Mouse (Mus musculus): ENCODE measurements around the gene Akap13. TPM values are rescaled to one million over a fixed set of nuclear protein-coding genes. Genes with fewer than 3 reads are reported as not detected.

Gene Akap13
- polyA plus RNA-seq, 1 experiment from 2014 or later, result 48.5 TPM

GRCm38 (mm10) chr7:75715026-75715425 is 259.7 kb downstream of the Akap13 start:
- H3K9ac ChIP-seq, result no peak overlapping the region
- no peak for ATAC-seq (ENCODE audit: insufficient number of reproducible peaks, insufficient read depth, low FRiP score, low TSS enrichment)
- WGBS, result 96% methylated on average over 4 of the region's 4 CpGs
- no peaks in the 10 kb centered on the region for H3K27me3 ChIP-seq
- no peak overlapping the region for H3K27ac ChIP-seq
- peaks cover 7% of the 10 kb centered on the region for H3K36me3 ChIP-seq
- H3K4me2 ChIP-seq (replicated peaks), result no peak overlapping the region
- no peaks in the 10 kb centered on the region for H3K4me1 ChIP-seq
- no peaks in the 10 kb centered on the region for H3K9me3 ChIP-seq
- no peak overlapping the region for H3K4me3 ChIP-seq

GRCm38 (mm10) chr7:75715939-75716338 is 260.6 kb downstream of the Akap13 start:
- ATAC-seq (ENCODE audit: insufficient number of reproducible peaks, insufficient read depth, low FRiP score, low TSS enrichment), result no peak
- Histone ChIP-seq H3K27ac (no peak overlapping the region), H3K27me3 (no peaks in the 10 kb centered on the region), H3K4me1 (no peaks in the 10 kb centered on the region), H3K4me3 (no peak overlapping the region), H3K9me3 (no peaks in the 10 kb centered on the region), H3K36me3 (peaks cover 13% of the 10 kb centered on the region), H3K4me2 (replicated peaks) (no peak overlapping the region), H3K9ac (no peak overlapping the region)
- 61% methylated on average over 4 of the region's 4 CpGs for WGBS

GRCm38 (mm10) chr7:75717349-75717748 is 262.0 kb downstream of the Akap13 start:
- no peak overlapping the region for H3K4me2 ChIP-seq (replicated peaks)
- H3K9ac ChIP-seq, result no peak overlapping the region
- no peak for ATAC-seq (ENCODE audit: insufficient number of reproducible peaks, insufficient read depth, low FRiP score, low TSS enrichment)

GRCm38 (mm10) chr7:75721302-75721701 is 266.0 kb downstream of the Akap13 start:
- peaks cover 43% of the 10 kb centered on the region for H3K36me3 ChIP-seq
- H3K9ac ChIP-seq, result no peak overlapping the region
- no peaks in the 10 kb centered on the region for H3K27me3 ChIP-seq
- no peaks in the 10 kb centered on the region for H3K9me3 ChIP-seq
- WGBS, result 92% methylated on average over 4 of the region's 4 CpGs
- H3K4me3 ChIP-seq, result no peak overlapping the region
- no peak for ATAC-seq (ENCODE audit: insufficient number of reproducible peaks, insufficient read depth, low FRiP score, low TSS enrichment)
- no peaks in the 10 kb centered on the region for H3K4me1 ChIP-seq
- no peak overlapping the region for H3K4me2 ChIP-seq (replicated peaks)
- H3K27ac ChIP-seq, result no peak overlapping the region

More at GRCm38 (mm10) chr7:75717349-75717748, 262.0 kb downstream of the Akap13 start:
- Histone ChIP-seq H3K9me3 (no peaks in the 10 kb centered on the region), H3K27me3 (no peaks in the 10 kb centered on the region), H3K27ac (no peak overlapping the region), H3K4me1 (no peaks in the 10 kb centered on the region), H3K36me3 (peaks cover 19% of the 10 kb centered on the region), H3K4me3 (no peak overlapping the region)

- Histone ChIP-seq H3K4me3 (no peak overlapping the region), H3K9me3 (no peaks in the 10 kb centered on the region), H3K27ac (no peak overlapping the region), H3K4me1 (no peaks in the 10 kb centered on the region), H3K36me3 (peaks cover 63% of the 10 kb centered on the region), H3K4me2 (replicated peaks) (no peak overlapping the region), H3K27me3 (no peaks in the 10 kb centered on the region), H3K9ac (no peak overlapping the region)
- no peak for ATAC-seq (ENCODE audit: insufficient number of reproducible peaks, insufficient read depth, low FRiP score, low TSS enrichment)
- WGBS, result 88% methylated on average over 1 of the region's 1 CpGs
These were observed 268.7 kb downstream of the Akap13 start for GRCm38 (mm10) chr7:75724012-75724411.

GRCm38 (mm10) chr7:75725899-75726298 is 270.6 kb downstream of the Akap13 start:
- no peak overlapping the region for H3K9ac ChIP-seq
- peaks cover 67% of the 10 kb centered on the region for H3K36me3 ChIP-seq
- no peaks in the 10 kb centered on the region for H3K9me3 ChIP-seq
- no peak overlapping the region for H3K4me3 ChIP-seq
- WGBS, result 93% methylated on average over 6 of the region's 6 CpGs
- no peak overlapping the region for H3K27ac ChIP-seq
- no peaks in the 10 kb centered on the region for H3K4me1 ChIP-seq
- no peak for ATAC-seq (ENCODE audit: insufficient number of reproducible peaks, insufficient read depth, low FRiP score, low TSS enrichment)
- no peaks in the 10 kb centered on the region for H3K27me3 ChIP-seq
- no peak overlapping the region for H3K4me2 ChIP-seq (replicated peaks)

GRCm38 (mm10) chr7:75726867-75727266 is 271.5 kb downstream of the Akap13 start:
- ATAC-seq (ENCODE audit: insufficient number of reproducible peaks, insufficient read depth, low FRiP score, low TSS enrichment), result no peak
- 93% methylated on average over 9 of the region's 9 CpGs for WGBS
- Histone ChIP-seq H3K4me1 (no peaks in the 10 kb centered on the region), H3K9me3 (no peaks in the 10 kb centered on the region), H3K27ac (no peak overlapping the region), H3K36me3 (peaks cover 66% of the 10 kb centered on the region), H3K4me2 (replicated peaks) (no peak overlapping the region), H3K9ac (no peak overlapping the region), H3K4me3 (no peak overlapping the region), H3K27me3 (no peaks in the 10 kb centered on the region)

GRCm38 (mm10) chr7:75729652-75730051 is 274.3 kb downstream of the Akap13 start:
- Histone ChIP-seq H3K27me3 (no peaks in the 10 kb centered on the region), H3K9ac (no peak overlapping the region), H3K36me3 (peaks cover 61% of the 10 kb centered on the region), H3K9me3 (no peaks in the 10 kb centered on the region), H3K4me1 (no peaks in the 10 kb centered on the region), H3K4me2 (replicated peaks) (no peak overlapping the region), H3K27ac (no peak overlapping the region), H3K4me3 (no peak overlapping the region)
- 94% methylated on average over 7 of the region's 7 CpGs for WGBS
- no peak for ATAC-seq (ENCODE audit: insufficient number of reproducible peaks, insufficient read depth, low FRiP score, low TSS enrichment)

- peaks cover 62% of the 10 kb centered on the region for H3K36me3 ChIP-seq
- H3K4me1 ChIP-seq, result no peaks in the 10 kb centered on the region
- no peaks in the 10 kb centered on the region for H3K9me3 ChIP-seq
- no peak overlapping the region for H3K4me2 ChIP-seq (replicated peaks)
- H3K4me3 ChIP-seq, result no peak overlapping the region
- WGBS, result 95% methylated on average over 12 of the region's 12 CpGs
- no peak overlapping the region for H3K27ac ChIP-seq
- ATAC-seq (ENCODE audit: insufficient number of reproducible peaks, insufficient read depth, low FRiP score, low TSS enrichment), result no peak
- no peak overlapping the region for H3K9ac ChIP-seq
- no peaks in the 10 kb centered on the region for H3K27me3 ChIP-seq
These were observed 274.9 kb downstream of the Akap13 start for GRCm38 (mm10) chr7:75730216-75730615.

- ATAC-seq (ENCODE audit: insufficient number of reproducible peaks, insufficient read depth, low FRiP score, low TSS enrichment), result no peak
- Histone ChIP-seq H3K27ac (no peak overlapping the region), H3K4me3 (no peak overlapping the region), H3K4me1 (no peaks in the 10 kb centered on the region), H3K36me3 (peaks cover 60% of the 10 kb centered on the region), H3K9ac (no peak overlapping the region), H3K9me3 (no peaks in the 10 kb centered on the region), H3K27me3 (no peaks in the 10 kb centered on the region), H3K4me2 (replicated peaks) (no peak overlapping the region)
- WGBS, result 51% methylated on average over 2 of the region's 2 CpGs
These were observed 276.6 kb downstream of the Akap13 start for GRCm38 (mm10) chr7:75731951-75732350.

GRCm38 (mm10) chr7:75733166-75733565 is 277.8 kb downstream of the Akap13 start:
- H3K36me3 ChIP-seq, result peaks cover 67% of the 10 kb centered on the region
- no peak for ATAC-seq (ENCODE audit: insufficient number of reproducible peaks, insufficient read depth, low FRiP score, low TSS enrichment)
- no peak overlapping the region for H3K4me2 ChIP-seq (replicated peaks)
- no peaks in the 10 kb centered on the region for H3K4me1 ChIP-seq
- no peaks in the 10 kb centered on the region for H3K9me3 ChIP-seq
- no peak overlapping the region for H3K27ac ChIP-seq
- WGBS, result 89% methylated on average over 2 of the region's 2 CpGs
- H3K9ac ChIP-seq, result no peak overlapping the region
- H3K4me3 ChIP-seq, result no peak overlapping the region
- no peaks in the 10 kb centered on the region for H3K27me3 ChIP-seq

- H3K4me1 ChIP-seq, result no peaks in the 10 kb centered on the region
- peaks cover 73% of the 10 kb centered on the region for H3K36me3 ChIP-seq
- H3K27me3 ChIP-seq, result no peaks in the 10 kb centered on the region
- peak; percentile 67; the same call in 1 of the 2 replicates for ATAC-seq (ENCODE audit: insufficient number of reproducible peaks, insufficient read depth, low FRiP score, low TSS enrichment)
- no peak overlapping the region for H3K9ac ChIP-seq
- H3K4me2 ChIP-seq (replicated peaks), result no peak overlapping the region
- H3K27ac ChIP-seq, result no peak overlapping the region
- no peaks in the 10 kb centered on the region for H3K9me3 ChIP-seq
- WGBS, result 55% methylated on average over 10 of the region's 10 CpGs
- no peak overlapping the region for H3K4me3 ChIP-seq
These were observed 283.9 kb downstream of the Akap13 start for GRCm38 (mm10) chr7:75739075-75739725.

Measured in embryonic facial prominence, embryonic 12.5 days (tissue).